Mouse (Mus musculus) hindbrain, embryonic 12.5 days (tissue): ENCODE results near the gene Vmn1r123. TPM values are rescaled to one million over a fixed set of nuclear protein-coding genes. Genes with fewer than 3 reads are reported as not detected.
"Not testable (repeated sequence)": the region's sequence is repeated elsewhere in the genome, so short reads cannot be mapped to it uniquely, and the experiment has no call there.

ENCODE experiments used
- ATAC-seq: fragments of 200-750 bp; cut with Nextera tagmentation; 2 replicates; pipeline ENCODE4 v1.8.0; 2017; ENCODE audit warnings: moderate TSS enrichment; ENCODE audit not compliant: low FRiP score
- H3K27ac ChIP-seq: fragments of 300-500 bp; sonication (generic); 2 replicates; pipeline ENCODE4 v1.5.1; 2016; ENCODE audit warnings: mild to moderate bottlenecking
- H3K27me3 ChIP-seq: fragments of 300-500 bp; sonication (generic); 2 replicates; pipeline ENCODE4 v1.6.1; 2016; ENCODE audit warnings: mild to moderate bottlenecking
- H3K36me3 ChIP-seq: fragments of 300-500 bp; sonication (generic); 2 replicates; pipeline ENCODE4 v1.6.1; 2016; ENCODE audit warnings: mild to moderate bottlenecking
- H3K4me1 ChIP-seq: fragments of 300-500 bp; sonication (generic); 2 replicates; pipeline ENCODE4 v1.6.1; 2016
- H3K4me2 ChIP-seq: fragments of 300-500 bp; sonication (generic); replicated peaks from 2 replicates; pipeline ENCODE4 v1.6.1; 2016; ENCODE audit warnings: mild to moderate bottlenecking
- H3K4me3 ChIP-seq: fragments of 300-500 bp; sonication (generic); 2 replicates; pipeline ENCODE4 v1.5.1; 2016; ENCODE audit warnings: mild to moderate bottlenecking
- H3K9ac ChIP-seq: fragments of 300-500 bp; sonication (generic); 2 replicates; pipeline ENCODE4 v1.6.1; 2016; ENCODE audit warnings: mild to moderate bottlenecking, moderate library complexity
- H3K9me3 ChIP-seq: fragments of 300-500 bp; sonication (generic); replicated peaks from 2 replicates; pipeline ENCODE4 v1.6.1; 2016; ENCODE audit warnings: mild to moderate bottlenecking
- WGBS: fragments of 180-500 bp; shearing (Covaris S2); methylation state at CpG from one replicate; pipeline ENCODE4 v1.1.7; 2016; 5-methylcytosine and 5-hydroxymethylcytosine counted together
- polyA plus RNA-seq: library from polyadenylated mRNA; unstranded; fragments of >200 nt; fragmentation: Nextera tagmentation; extraction: Ambion mirVana; gene quantifications from 2 replicates; pipeline ENCODE4 v1.2.1, GENCODE M21; 2016

Gene Vmn1r123
- polyA plus RNA-seq, result not detected in 2 replicates

GRCm38 (mm10) chr7:21161885-21162284 is at the start of gene Vmn1r123:
TSS of gene Vmn1r123 (plus strand) at chr7:21162185.
- H3K36me3 ChIP-seq, H3K27ac ChIP-seq, H3K9me3 ChIP-seq, H3K27me3 ChIP-seq, H3K4me2 ChIP-seq, H3K9ac ChIP-seq, H3K4me1 ChIP-seq, H3K4me3 ChIP-seq, ATAC-seq: not testable (repeated sequence)
- 0% methylated on average over 1 of the region's 3 CpGs for WGBS

GRCm38 (mm10) chr7:21134028-21134427 is 28.0 kb upstream of the Vmn1r123 start, which contains the start of gene Vmn1r122:
TSS of gene Vmn1r122 (minus strand) at chr7:21134128.
- H3K4me3 ChIP-seq, H3K36me3 ChIP-seq, H3K9ac ChIP-seq, H3K27me3 ChIP-seq, H3K9me3 ChIP-seq, H3K4me1 ChIP-seq, H3K4me2 ChIP-seq, H3K27ac ChIP-seq, ATAC-seq: not testable (repeated sequence)
- WGBS, result 64% methylated on average over 2 of the region's 3 CpGs

GRCm38 (mm10) chr7:21190323-21190722 is 28.3 kb downstream of the Vmn1r123 start, which contains the start of gene Gm5157:
TSS of gene Gm5157 (minus strand) at chr7:21190423.
- ATAC-seq, H3K27me3 ChIP-seq, H3K9me3 ChIP-seq, H3K27ac ChIP-seq, H3K9ac ChIP-seq, H3K4me2 ChIP-seq, H3K36me3 ChIP-seq, H3K4me1 ChIP-seq, H3K4me3 ChIP-seq: not testable (repeated sequence)
- 60% methylated on average over 1 of the region's 2 CpGs for WGBS

Other genes with a start within 250 kb of the Vmn1r123 start
- not detected in 2 replicates for gene Vmn1r118, start 249.8 kb upstream of the Vmn1r123 start, polyA plus RNA-seq
- not detected in 2 replicates for gene Vmn1r119, start 149.7 kb upstream of the Vmn1r123 start, polyA plus RNA-seq
- gene Vmn1r120, start 108.4 kb upstream of the Vmn1r123 start, polyA plus RNA-seq, result not detected in 2 replicates
- not detected in 2 replicates for gene Vmn1r121, start 63.7 kb upstream of the Vmn1r123 start, polyA plus RNA-seq
- gene Vmn1r122, start 28.1 kb upstream of the Vmn1r123 start, polyA plus RNA-seq, result not detected in 2 replicates
- gene Gm5157, start 28.2 kb downstream of the Vmn1r123 start, polyA plus RNA-seq, result not detected in 2 replicates
- gene Vmn1r124, start 98.4 kb downstream of the Vmn1r123 start, polyA plus RNA-seq, result not detected in 2 replicates
- not detected in 2 replicates for gene Vmn1r125, start 110.0 kb downstream of the Vmn1r123 start, polyA plus RNA-seq
- gene Vmn1r126, start 139.3 kb downstream of the Vmn1r123 start, polyA plus RNA-seq, result not detected in 2 replicates
- not detected in 2 replicates for gene Vmn1r127, start 157.7 kb downstream of the Vmn1r123 start, polyA plus RNA-seq
- not detected in 2 replicates for gene Vmn1r128, start 187.2 kb downstream of the Vmn1r123 start, polyA plus RNA-seq
- gene Vmn1r129, start 199.1 kb downstream of the Vmn1r123 start, polyA plus RNA-seq, result not detected in 2 replicates